Mouse (Mus musculus): ENCODE measurements around the gene Fam217a.
A peak's percentile ranks its signal among the peaks of the same experiment; 100 is the strongest.
"Not testable (repeated sequence)": the region's sequence is repeated elsewhere in the genome, so short reads cannot be mapped to it uniquely, and the experiment has no call there.

The Fam217a gene

DNA sequence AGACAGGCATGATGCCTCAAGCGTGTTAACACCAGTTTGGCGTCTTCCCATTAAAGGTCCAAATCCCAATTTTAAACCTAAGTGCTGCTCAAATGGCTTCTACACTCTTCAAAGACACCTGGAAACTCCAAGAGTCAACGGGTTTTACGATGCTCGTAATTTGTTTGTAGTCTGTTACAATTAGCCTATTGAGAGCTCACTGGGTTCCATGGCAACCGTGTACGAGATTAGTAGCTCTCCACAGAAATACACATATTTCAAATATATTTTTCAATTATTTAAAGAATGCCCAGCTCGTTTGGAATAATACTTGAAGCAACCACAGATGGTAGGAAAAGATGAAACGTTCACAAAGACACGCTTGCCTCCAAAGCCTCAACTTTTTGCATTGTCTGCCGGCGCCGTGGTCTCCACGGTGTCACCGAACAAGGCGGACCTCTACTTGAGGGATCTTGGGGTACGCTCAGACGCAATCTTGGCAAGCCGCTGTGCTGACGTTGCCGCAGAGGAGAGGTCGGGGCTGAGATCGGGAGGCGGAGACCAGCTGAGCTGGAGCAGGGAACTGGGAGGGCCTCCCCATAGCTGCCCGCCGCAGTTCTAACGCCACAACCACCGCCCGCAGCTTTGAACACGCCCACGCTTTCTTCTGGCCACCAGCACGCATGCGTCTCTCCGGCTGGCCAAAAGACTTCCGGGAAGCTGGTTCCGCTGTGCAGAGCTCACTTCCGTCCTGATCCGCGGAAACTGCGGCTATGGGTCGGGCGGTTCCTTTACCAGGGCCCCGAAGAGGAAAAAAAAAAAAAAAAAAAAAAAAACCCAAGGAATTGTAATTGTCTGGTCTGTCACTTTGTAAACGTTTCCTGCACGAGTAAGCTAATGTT is 50.1 kb downstream of the Fam217a start:
- DNase-seq (ENCODE audit: low spot score) = peak; percentile 89

DNA sequence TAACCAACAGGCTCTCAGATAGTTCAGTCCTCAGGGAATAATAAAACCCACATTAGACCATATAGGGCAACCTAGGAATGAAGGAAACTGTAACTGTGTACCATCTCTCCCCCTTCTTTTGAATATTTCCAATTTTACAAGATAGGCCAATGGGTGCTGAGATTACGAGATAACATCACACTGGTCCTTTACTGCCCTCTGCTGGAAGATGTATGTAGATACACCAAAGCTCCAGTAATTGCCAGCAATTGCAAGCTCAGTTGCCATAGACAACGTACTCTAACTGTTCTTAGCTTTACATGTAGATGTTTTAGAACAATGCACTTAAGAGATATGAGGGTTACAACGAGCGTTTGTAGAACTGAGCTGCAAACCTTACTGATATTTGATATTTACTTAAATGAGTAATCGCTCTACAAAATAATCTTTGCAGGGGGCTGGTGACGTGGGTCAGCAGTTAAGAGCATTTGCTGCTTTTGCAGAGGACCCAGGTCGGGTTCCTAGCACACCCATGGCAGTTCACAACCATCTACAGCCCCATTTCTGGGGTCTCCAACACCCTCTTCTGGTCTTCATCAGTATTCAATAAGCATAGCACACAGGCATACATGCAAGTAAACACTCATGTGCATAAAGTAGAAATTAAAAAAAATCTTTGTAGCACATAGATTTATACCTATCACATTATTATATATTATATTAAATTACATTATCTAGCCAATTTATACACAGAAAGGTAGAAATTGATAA is 59.5 kb downstream of the Fam217a start:
- DNase-seq (ENCODE audit: low spot score) = peak; percentile 51

DNA sequence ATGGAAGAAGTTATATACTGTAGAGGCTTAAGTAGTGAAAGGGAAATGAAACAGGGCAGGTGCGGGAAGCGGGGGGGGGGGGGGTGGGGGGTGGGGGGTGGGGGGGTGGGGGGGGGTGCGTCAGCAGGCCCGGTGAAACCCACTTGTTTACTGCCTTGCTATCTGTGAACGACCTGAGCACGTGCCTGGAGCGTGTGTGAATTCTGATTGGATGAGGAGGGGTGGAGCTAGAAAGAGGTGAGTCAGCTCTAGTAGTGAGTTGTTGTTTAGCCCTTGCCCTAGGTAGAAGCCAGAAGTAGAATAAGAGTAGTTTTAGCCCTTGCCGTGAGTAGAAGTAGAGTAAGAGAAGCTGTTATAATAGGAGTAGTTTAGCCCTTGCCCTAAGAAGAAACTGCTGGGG is 62.9 kb downstream of the Fam217a start:
- DNase-seq (ENCODE audit: low spot score) = not testable (repeated sequence)

All from left cerebral cortex, adult 11 months (tissue).